Mouse (Mus musculus): ENCODE results near the gene Obscn. TPM values are rescaled to one million over a fixed set of nuclear protein-coding genes. Genes with fewer than 3 reads are reported as not detected.
A peak's percentile ranks its signal among the peaks of the same experiment; 100 is the strongest.

The Obscn gene
- polyA plus RNA-seq, 2 experiments: 5.4 to 11.0 TPM

- Histone ChIP-seq H3K4me3 (replicated peaks; ENCODE audit: low read length) (no peak overlapping the region), H3K9ac (ENCODE audit: low read depth, low read length, severe bottlenecking) (no peak overlapping the region), H3K4me1 (ENCODE audit: control insufficient read depth, insufficient read depth, low read length) (no peaks in the 10 kb centered on the region), H3K27ac (replicated peaks; ENCODE audit: low read depth, low read length) (no peak overlapping the region), H3K36me3 (ENCODE audit: control insufficient read depth, insufficient read depth, low read length) (no peaks in the 10 kb centered on the region), H3K4me2 (replicated peaks; ENCODE audit: low read depth, low read length, severe bottlenecking) (no peak overlapping the region), H3K9me3 (ENCODE audit: control insufficient read depth, low read length) (no peaks in the 10 kb centered on the region), H3K27me3 (ENCODE audit: control insufficient read depth, insufficient read depth, low read length) (no peaks in the 10 kb centered on the region)
- TF ChIP-seq POLR2A (IDR thresholded peaks at IDR 0.05; ENCODE audit: borderline replicate concordance, extremely low read depth, insufficient read depth, insufficient read length): no peak
- no peak for ATAC-seq (ENCODE audit: low FRiP score, low read depth)
- DNase-seq (ENCODE audit: low spot score): no peak
- WGBS: 29% methylated on average over 3 of the region's 3 CpGs
Observed at GRCm38 (mm10) chr11:59058025-59058424, 78.2 kb downstream of the Obscn start.

DNA sequence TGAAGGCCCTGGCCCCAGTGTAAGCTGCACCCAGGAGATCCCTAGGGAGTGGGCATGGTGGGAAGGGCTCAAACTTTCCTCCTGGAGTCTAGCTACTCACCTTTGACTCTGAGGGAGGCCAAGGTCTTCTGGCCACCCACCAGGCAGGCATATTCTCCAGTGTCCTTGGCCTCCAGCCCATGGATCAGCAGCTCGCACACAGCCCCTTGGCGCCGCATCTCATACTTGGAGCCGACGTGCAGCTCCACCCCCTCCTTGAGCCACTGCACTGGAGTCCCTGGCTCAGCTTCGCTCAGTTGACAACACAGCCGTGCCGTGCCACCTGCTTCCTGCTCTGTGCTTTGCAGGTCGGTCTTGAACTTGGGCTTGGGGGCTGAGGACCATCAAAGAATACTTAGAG, 85.2 kb downstream of the Obscn start:
- H3K9me3 ChIP-seq (ENCODE audit: control insufficient read depth, low read length): no peaks in the 10 kb centered on the region
- no peaks in the 10 kb centered on the region for H3K4me1 ChIP-seq (ENCODE audit: control insufficient read depth, insufficient read depth, low read length)
- no peak for DNase-seq (ENCODE audit: low spot score)
- WGBS: 83% methylated on average over 9 of the region's 9 CpGs
- no peak for ATAC-seq (ENCODE audit: low FRiP score, low read depth)
- no peak for TF ChIP-seq POLR2A (IDR thresholded peaks at IDR 0.05; ENCODE audit: borderline replicate concordance, extremely low read depth, insufficient read depth, insufficient read length)
- H3K27ac ChIP-seq (replicated peaks; ENCODE audit: low read depth, low read length): no peak overlapping the region
- H3K9ac ChIP-seq (ENCODE audit: low read depth, low read length, severe bottlenecking): no peak overlapping the region
- no peaks in the 10 kb centered on the region for H3K27me3 ChIP-seq (ENCODE audit: control insufficient read depth, insufficient read depth, low read length)
- no peak overlapping the region for H3K4me2 ChIP-seq (replicated peaks; ENCODE audit: low read depth, low read length, severe bottlenecking)
- H3K4me3 ChIP-seq (replicated peaks; ENCODE audit: low read length): no peak overlapping the region
- no peaks in the 10 kb centered on the region for H3K36me3 ChIP-seq (ENCODE audit: control insufficient read depth, insufficient read depth, low read length)

DNA sequence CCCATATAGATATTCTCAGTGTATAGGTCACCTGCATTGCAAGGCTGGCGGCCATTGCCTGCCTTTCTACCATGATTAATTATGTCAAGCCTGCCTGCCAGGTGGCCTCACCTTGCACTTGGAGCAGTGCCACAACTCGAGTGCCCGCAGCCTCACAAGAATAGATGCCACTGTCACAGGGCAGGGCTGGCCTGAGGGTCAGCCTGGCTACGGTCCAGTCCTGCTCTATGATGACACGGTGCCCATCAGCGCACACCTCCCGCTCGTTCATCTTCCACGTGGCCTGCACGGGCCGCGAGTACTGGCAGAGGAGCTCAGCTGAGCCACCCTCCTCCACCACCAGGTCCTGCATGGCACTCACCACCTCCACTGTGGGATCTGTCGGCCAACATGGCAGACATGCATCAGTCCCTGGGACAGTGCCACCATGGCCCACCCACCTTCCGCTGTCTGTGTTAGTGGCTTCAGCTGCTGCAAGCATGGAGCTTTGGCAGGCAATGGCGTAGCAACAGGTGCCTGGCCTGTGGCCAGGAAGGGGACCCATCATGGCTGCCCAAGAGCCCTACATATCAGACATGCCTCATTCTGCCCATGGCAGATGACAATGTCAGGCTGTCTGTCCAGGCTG, 91.4 kb downstream of the Obscn start:
- TF ChIP-seq POLR2A (IDR thresholded peaks at IDR 0.05; ENCODE audit: borderline replicate concordance, extremely low read depth, insufficient read depth, insufficient read length): no peak
- Histone ChIP-seq H3K27ac (replicated peaks; ENCODE audit: low read depth, low read length) (no peak overlapping the region), H3K9ac (ENCODE audit: low read depth, low read length, severe bottlenecking) (no peak overlapping the region), H3K4me1 (ENCODE audit: control insufficient read depth, insufficient read depth, low read length) (no peaks in the 10 kb centered on the region), H3K27me3 (ENCODE audit: control insufficient read depth, insufficient read depth, low read length) (no peaks in the 10 kb centered on the region), H3K9me3 (ENCODE audit: control insufficient read depth, low read length) (no peaks in the 10 kb centered on the region), H3K36me3 (ENCODE audit: control insufficient read depth, insufficient read depth, low read length) (no peaks in the 10 kb centered on the region), H3K4me2 (replicated peaks; ENCODE audit: low read depth, low read length, severe bottlenecking) (no peak overlapping the region), H3K4me3 (replicated peaks; ENCODE audit: low read length) (no peak overlapping the region)
- ATAC-seq (ENCODE audit: low FRiP score, low read depth) (no peak; the same call in 1 of the 2 replicates), DNase-seq (ENCODE audit: low spot score) (no peak)
- 91% methylated on average over 15 of the region's 15 CpGs for WGBS

DNA sequence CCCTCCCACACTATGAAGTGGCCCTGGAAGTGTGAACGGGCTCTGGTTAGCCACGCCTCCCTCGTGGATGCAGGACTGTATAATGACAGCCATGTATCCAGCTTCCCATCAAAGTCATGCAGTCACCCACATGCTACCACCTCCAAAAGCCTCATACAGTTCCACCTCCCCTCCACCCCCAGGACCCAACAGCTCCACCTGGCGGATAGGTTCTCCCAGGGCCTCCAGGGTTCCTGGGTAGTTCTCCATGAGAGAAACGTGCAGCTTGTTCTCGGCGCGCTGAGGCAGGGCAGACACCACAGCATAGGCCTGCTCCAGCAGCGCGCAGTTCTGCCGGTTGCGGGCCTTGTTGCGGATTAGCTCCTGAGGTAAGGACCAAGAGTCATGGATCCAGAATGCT, 107.2 kb downstream of the Obscn start:
- no peak for TF ChIP-seq POLR2A (IDR thresholded peaks at IDR 0.05; ENCODE audit: borderline replicate concordance, extremely low read depth, insufficient read depth, insufficient read length)
- H3K27ac ChIP-seq (replicated peaks; ENCODE audit: low read depth, low read length): no peak overlapping the region
- no peaks in the 10 kb centered on the region for H3K36me3 ChIP-seq (ENCODE audit: control insufficient read depth, insufficient read depth, low read length)
- no peaks in the 10 kb centered on the region for H3K4me1 ChIP-seq (ENCODE audit: control insufficient read depth, insufficient read depth, low read length)
- H3K4me2 ChIP-seq (replicated peaks; ENCODE audit: low read depth, low read length, severe bottlenecking): no peak overlapping the region
- no peak overlapping the region for H3K9ac ChIP-seq (ENCODE audit: low read depth, low read length, severe bottlenecking)
- WGBS: 91% methylated on average over 13 of the region's 13 CpGs
- no peak for ATAC-seq (ENCODE audit: low FRiP score, low read depth)
- H3K9me3 ChIP-seq (ENCODE audit: control insufficient read depth, low read length): no peaks in the 10 kb centered on the region
- no peak for DNase-seq (ENCODE audit: low spot score)
- H3K4me3 ChIP-seq (replicated peaks; ENCODE audit: low read length): no peak overlapping the region
- H3K27me3 ChIP-seq (ENCODE audit: control insufficient read depth, insufficient read depth, low read length): no peaks in the 10 kb centered on the region

DNA sequence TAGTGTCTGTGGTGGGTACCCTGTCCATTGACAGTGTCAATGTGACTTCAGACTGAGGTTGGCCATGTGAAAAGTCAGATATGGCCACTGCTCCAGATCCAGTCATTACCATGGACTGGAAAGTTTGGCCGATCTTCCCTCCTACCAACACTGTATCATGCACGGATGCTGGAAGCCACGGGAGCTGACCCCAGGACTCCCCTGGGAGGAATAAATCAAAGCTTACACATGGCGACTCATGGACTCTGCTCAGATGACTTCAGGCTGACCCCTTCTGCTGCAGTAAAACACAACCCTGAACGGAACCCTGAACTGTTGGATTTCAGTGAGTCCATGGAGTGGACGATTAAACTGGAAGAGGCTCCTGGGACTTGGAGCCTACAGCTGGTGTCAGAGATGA, 109.8 kb downstream of the Obscn start:
- Histone ChIP-seq H3K27me3 (ENCODE audit: control insufficient read depth, insufficient read depth, low read length) (no peaks in the 10 kb centered on the region), H3K4me3 (replicated peaks; ENCODE audit: low read length) (no peak overlapping the region), H3K27ac (replicated peaks; ENCODE audit: low read depth, low read length) (no peak overlapping the region), H3K9ac (ENCODE audit: low read depth, low read length, severe bottlenecking) (no peak overlapping the region), H3K9me3 (ENCODE audit: control insufficient read depth, low read length) (no peaks in the 10 kb centered on the region), H3K4me2 (replicated peaks; ENCODE audit: low read depth, low read length, severe bottlenecking) (no peak overlapping the region), H3K4me1 (ENCODE audit: control insufficient read depth, insufficient read depth, low read length) (no peaks in the 10 kb centered on the region), H3K36me3 (ENCODE audit: control insufficient read depth, insufficient read depth, low read length) (no peaks in the 10 kb centered on the region)
- WGBS: 54% methylated on average over 6 of the region's 6 CpGs
- ATAC-seq (ENCODE audit: low FRiP score, low read depth) (no peak), DNase-seq (ENCODE audit: low spot score) (no peak)
- no peak for TF ChIP-seq POLR2A (IDR thresholded peaks at IDR 0.05; ENCODE audit: borderline replicate concordance, extremely low read depth, insufficient read depth, insufficient read length)

DNA sequence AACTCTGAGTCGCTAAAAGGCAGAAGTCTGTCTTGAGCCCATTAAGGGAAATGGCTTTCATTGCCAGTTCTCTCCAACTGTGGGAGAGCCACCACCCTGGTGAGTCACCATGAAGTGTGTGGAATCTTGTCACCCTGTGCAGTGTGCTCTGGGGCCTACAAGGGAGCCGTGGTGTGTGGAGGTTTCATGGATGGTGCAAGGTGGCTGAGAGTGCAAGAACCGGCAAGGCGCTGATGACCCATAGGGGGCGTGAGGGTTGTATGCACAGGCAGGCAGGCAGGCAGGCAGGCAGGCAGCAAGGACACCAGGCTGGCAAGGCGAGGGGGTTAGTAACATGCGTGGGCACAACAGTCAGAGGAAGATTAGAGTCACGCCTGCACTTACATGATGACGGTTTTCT, 121.2 kb downstream of the Obscn start:
- TF ChIP-seq POLR2A (IDR thresholded peaks at IDR 0.05; ENCODE audit: borderline replicate concordance, extremely low read depth, insufficient read depth, insufficient read length): no peak
- ATAC-seq (ENCODE audit: low FRiP score, low read depth): no peak
- no peaks in the 10 kb centered on the region for H3K4me1 ChIP-seq (ENCODE audit: control insufficient read depth, insufficient read depth, low read length)
- no peak overlapping the region for H3K4me3 ChIP-seq (replicated peaks; ENCODE audit: low read length)
- no peak overlapping the region for H3K4me2 ChIP-seq (replicated peaks; ENCODE audit: low read depth, low read length, severe bottlenecking)
- H3K9ac ChIP-seq (ENCODE audit: low read depth, low read length, severe bottlenecking): no peak overlapping the region
- WGBS: 38% methylated on average over 9 of the region's 9 CpGs
- H3K36me3 ChIP-seq (ENCODE audit: control insufficient read depth, insufficient read depth, low read length): no peaks in the 10 kb centered on the region
- no peaks in the 10 kb centered on the region for H3K27me3 ChIP-seq (ENCODE audit: control insufficient read depth, insufficient read depth, low read length)
- peak; percentile 10 for DNase-seq (ENCODE audit: low spot score)
- no peaks in the 10 kb centered on the region for H3K9me3 ChIP-seq (ENCODE audit: control insufficient read depth, low read length)
- no peak overlapping the region for H3K27ac ChIP-seq (replicated peaks; ENCODE audit: low read depth, low read length)

Data from limb, embryonic 14.5 days (tissue).